Mouse (Mus musculus): ENCODE results near the gene Fam122a.

The Fam122a gene

GRCm38 (mm10) chr19:24476929-24477882 lies at the start of gene Fam122a:
Gene Fam122a, minus strand, starts transcription at chr19:24477356.
- peak; percentile 95 for DNase-seq (ENCODE audit: low spot score)

GRCm38 (mm10) chr19:24523476-24524313 lies 46.5 kb upstream of the Fam122a start:
- no peak for DNase-seq (ENCODE audit: low spot score)

GRCm38 (mm10) chr19:24521997-24522396 lies 44.8 kb upstream of the Fam122a start:
- DNase-seq (ENCODE audit: low spot score) = no peak

- DNase-seq (ENCODE audit: low spot score) = no peak
Observed at GRCm38 (mm10) chr19:24521146-24521545, 44.0 kb upstream of the Fam122a start.

GRCm38 (mm10) chr19:24519732-24520409 lies 42.7 kb upstream of the Fam122a start:
- no peak for DNase-seq (ENCODE audit: low spot score)

GRCm38 (mm10) chr19:24518384-24518783 lies 41.2 kb upstream of the Fam122a start:
- no peak for DNase-seq (ENCODE audit: low spot score)

- DNase-seq (ENCODE audit: low spot score) = no peak
Observed at GRCm38 (mm10) chr19:24517057-24517456, 39.9 kb upstream of the Fam122a start.

GRCm38 (mm10) chr19:24515941-24516340 lies 38.8 kb upstream of the Fam122a start:
- no peak for DNase-seq (ENCODE audit: low spot score)

- no peak for DNase-seq (ENCODE audit: low spot score)
Observed at GRCm38 (mm10) chr19:24514661-24515642, 37.8 kb upstream of the Fam122a start.

GRCm38 (mm10) chr19:24513105-24513843 lies 36.1 kb upstream of the Fam122a start:
- no peak for DNase-seq (ENCODE audit: low spot score)

- no peak for DNase-seq (ENCODE audit: low spot score)
Observed at GRCm38 (mm10) chr19:24511939-24512338, 34.8 kb upstream of the Fam122a start.

GRCm38 (mm10) chr19:24509391-24509790 lies 32.2 kb upstream of the Fam122a start:
- no peak for DNase-seq (ENCODE audit: low spot score)

GRCm38 (mm10) chr19:24508087-24508767 lies 31.1 kb upstream of the Fam122a start:
- DNase-seq (ENCODE audit: low spot score) = no peak

- DNase-seq (ENCODE audit: low spot score) = no peak
Observed at GRCm38 (mm10) chr19:24502736-24503421, 25.7 kb upstream of the Fam122a start.

- no peak for DNase-seq (ENCODE audit: low spot score)
Observed at GRCm38 (mm10) chr19:24501525-24501924, 24.4 kb upstream of the Fam122a start.

GRCm38 (mm10) chr19:24500431-24500830 lies 23.3 kb upstream of the Fam122a start:
- no peak for DNase-seq (ENCODE audit: low spot score)

- DNase-seq (ENCODE audit: low spot score) = no peak
Observed at GRCm38 (mm10) chr19:24499291-24499690, 22.1 kb upstream of the Fam122a start.

GRCm38 (mm10) chr19:24493887-24494286 lies 16.7 kb upstream of the Fam122a start:
- no peak for DNase-seq (ENCODE audit: low spot score)

GRCm38 (mm10) chr19:24491824-24492223 lies 14.7 kb upstream of the Fam122a start:
- no peak for DNase-seq (ENCODE audit: low spot score)
